Comparison of ENCODE assay signal across 26 mouse cellular contexts in the genomic region with DNA sequence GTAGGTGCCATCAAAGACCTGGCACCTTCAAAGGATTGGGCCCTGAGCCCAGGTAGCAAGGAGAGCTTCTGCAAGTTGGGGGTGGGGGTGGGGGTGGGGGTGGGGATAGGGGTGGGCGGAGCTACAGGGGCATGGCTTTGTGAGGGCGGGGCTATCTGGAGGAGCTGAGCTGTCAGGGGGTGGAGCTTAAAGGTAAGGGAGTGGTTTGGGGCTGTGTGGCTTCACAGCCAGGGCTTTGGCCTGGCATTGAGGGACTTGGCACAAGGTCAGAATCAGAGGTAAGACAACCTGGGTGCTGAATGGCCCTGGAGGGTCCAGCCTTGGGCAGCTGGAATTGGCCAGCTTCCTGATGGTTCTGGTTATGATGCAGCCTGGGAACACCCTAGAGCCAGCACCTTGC. TPM values are rescaled to one million over a fixed set of nuclear protein-coding genes. Genes with fewer than 3 reads are reported as not detected.
DNase-seq lines count a peak whose midpoint lies in the region; ATAC-seq lines count a peak whose summit lies in the region.
"Had no signal": no experiment of that assay in that cellular context is flagged by ENCODE, and none has a peak within 500 bp of the region (broad histone marks: within the 10 kb centered on the region; RNA-seq: fewer than 3 reads in every experiment).

No protein-coding gene starts in this region.

- 58% methylated on average over 2 of the region's 2 CpGs for WGBS in kidney, embryonic 14.5 days
- WGBS in intestine, embryonic 15.5 days, result 39% methylated on average over 2 of the region's 2 CpGs
- 37% methylated on average over 2 of the region's 2 CpGs for WGBS in midbrain, embryonic 15.5 days

- no peaks in the 10 kb centered on the region for H3K36me3 ChIP-seq in kidney, embryonic 14.5 days (ENCODE audit: control insufficient read depth, insufficient read depth, low read length)
- H3K36me3 ChIP-seq in intestine, embryonic 15.5 days, result no peaks in the 10 kb centered on the region
- no peaks in the 10 kb centered on the region for H3K36me3 ChIP-seq in midbrain, embryonic 15.5 days (replicated peaks)
- H3K36me3 ChIP-seq: embryonic facial prominence, embryonic 13.5 days; limb, embryonic 15.5 days; neural tube, embryonic 13.5 days had no signal

- H3K27ac ChIP-seq in kidney, embryonic 14.5 days (ENCODE audit: low read depth, low read length), result no peak overlapping the region
- no peak overlapping the region for H3K27ac ChIP-seq in intestine, embryonic 15.5 days
- no peak overlapping the region for H3K27ac ChIP-seq in midbrain, embryonic 15.5 days
- H3K27ac ChIP-seq: embryonic facial prominence, embryonic 13.5 days; gastrocnemius, adult 2 months; hindbrain, embryonic 14.5 days; limb, embryonic 15.5 days; liver, embryonic 14.5 days; neural tube, embryonic 13.5 days had no signal

- H3K4me3 ChIP-seq in kidney, embryonic 14.5 days (ENCODE audit: low read length), result no peak overlapping the region
- no peak overlapping the region for H3K4me3 ChIP-seq in intestine, embryonic 15.5 days (replicated peaks)
- no peak overlapping the region for H3K4me3 ChIP-seq in midbrain, embryonic 15.5 days
- H3K4me3 ChIP-seq: embryonic facial prominence, embryonic 13.5 days; erythroblast, embryonic 14.5 days; gastrocnemius, adult 2 months; limb, embryonic 15.5 days; myocyte; neural tube, embryonic 13.5 days had no signal

- no peak overlapping the region for H3K9ac ChIP-seq in kidney, embryonic 14.5 days (ENCODE audit: low read depth, low read length)
- no peak overlapping the region for H3K9ac ChIP-seq in intestine, embryonic 15.5 days
- H3K9ac ChIP-seq in midbrain, embryonic 15.5 days, result no peak overlapping the region
- H3K9ac ChIP-seq: embryonic facial prominence, embryonic 13.5 days; hindbrain, embryonic 14.5 days; limb, embryonic 15.5 days; liver, embryonic 14.5 days; lung, embryonic 14.5 days; neural tube, embryonic 13.5 days had no signal

- no peak overlapping the region for H3K4me2 ChIP-seq in kidney, embryonic 14.5 days (replicated peaks; ENCODE audit: low read depth, low read length)
- H3K4me2 ChIP-seq in intestine, embryonic 15.5 days (replicated peaks), result no peak overlapping the region
- H3K4me2 ChIP-seq in midbrain, embryonic 15.5 days, result no peak overlapping the region
- H3K4me2 ChIP-seq: embryonic facial prominence, embryonic 13.5 days; hindbrain, embryonic 14.5 days; limb, embryonic 15.5 days; lung, embryonic 14.5 days; neural tube, embryonic 13.5 days had no signal

- no peaks in the 10 kb centered on the region for H3K4me1 ChIP-seq in kidney, embryonic 14.5 days (ENCODE audit: control insufficient read depth, insufficient read depth, low read length)
- H3K4me1 ChIP-seq in intestine, embryonic 15.5 days (replicated peaks), result no peaks in the 10 kb centered on the region
- no peaks in the 10 kb centered on the region for H3K4me1 ChIP-seq in midbrain, embryonic 15.5 days
- H3K4me1 ChIP-seq: embryonic facial prominence, embryonic 13.5 days; limb, embryonic 15.5 days; neural tube, embryonic 13.5 days had no signal

- no peaks in the 10 kb centered on the region for H3K27me3 ChIP-seq in kidney, embryonic 14.5 days (ENCODE audit: control insufficient read depth, insufficient read depth, low read length)
- no peaks in the 10 kb centered on the region for H3K27me3 ChIP-seq in intestine, embryonic 15.5 days (replicated peaks)
- H3K27me3 ChIP-seq in midbrain, embryonic 15.5 days (replicated peaks), result no peaks in the 10 kb centered on the region
- H3K27me3 ChIP-seq: embryonic facial prominence, embryonic 13.5 days; limb, embryonic 15.5 days; neural tube, embryonic 13.5 days had no signal

- no peak for DNase-seq in kidney, adult 11 months
- DNase-seq in urinary bladder, postnatal 25 days (ENCODE audit: low spot score), result peak; percentile 22
- DNase-seq in urinary bladder, postnatal 4 days (ENCODE audit: low spot score in 2 of 2), result no peak
- no peak for DNase-seq in gastrocnemius, postnatal 14 days
- DNase-seq: cerebellum, adult 8-10 months; cerebellum, postnatal 36 days; embryo, embryonic 11 days; gastrocnemius, adult 2 months; kidney, adult 8-10 months; kidney, postnatal 36 days; lung, embryonic 14.5 days; lung, postnatal 4 days; thymus, adult 18-20 months; thymus, postnatal 36 days had no signal

- 0 out of 2 replicates have a peak, but pooled peaks have one; percentile 32 for ATAC-seq in kidney, embryonic 14.5 days (ENCODE audit: low FRiP score, low TSS enrichment)
- peak; percentile 31; the same call in 1 of the 2 replicates for ATAC-seq in intestine, embryonic 15.5 days
- no peak for ATAC-seq in midbrain, embryonic 15.5 days (replicated peaks)
- ATAC-seq: forebrain, embryonic 14.5 days; midbrain, embryonic 16.5 days had no signal

- no peaks in the 10 kb centered on the region for H3K9me3 ChIP-seq in kidney, embryonic 14.5 days (ENCODE audit: control insufficient read depth, low read length)
- no peaks in the 10 kb centered on the region for H3K9me3 ChIP-seq in intestine, embryonic 15.5 days
- H3K9me3 ChIP-seq in midbrain, embryonic 15.5 days, result no peaks in the 10 kb centered on the region
- H3K9me3 ChIP-seq: embryonic facial prominence, embryonic 13.5 days; limb, embryonic 15.5 days; neural tube, embryonic 13.5 days had no signal

- intact Hi-C loops in gastrocnemius, postnatal 14 days (cut with DNase I; ENCODE audit: low total_unique reads), result no loop called here

RNA-seq across cellular contexts. Expression of a gene that starts 32.0 kb away (rescaled TPM):
- 231 and 315 TPM in 2 replicates for polyA plus RNA-seq in kidney, embryonic 14.5 days (2014; fragmentation: Nextera tagmentation; extraction: Ambion mirVana)
- 66.8 and 77.9 TPM in 2 replicates for polyA plus RNA-seq in intestine, embryonic 15.5 days (2015; fragmentation: Nextera tagmentation; extraction: Ambion mirVana)
- polyA plus RNA-seq in midbrain, embryonic 15.5 days (2015; fragmentation: Nextera tagmentation; extraction: Ambion mirVana), result 39.4 and 40.8 TPM in 2 replicates
- total RNA-seq in gastrocnemius, postnatal 14 days (2021), result 10 to 100 TPM; 12.5 to 31.5 TPM

RNA-seq across cellular contexts. Expression of a gene that starts 56.9 kb away (rescaled TPM):
- polyA plus RNA-seq in kidney, embryonic 14.5 days (2014; fragmentation: Nextera tagmentation; extraction: Ambion mirVana), result 19.2 and 20.3 TPM in 2 replicates
- 24.1 and 25.2 TPM in 2 replicates for polyA plus RNA-seq in intestine, embryonic 15.5 days (2015; fragmentation: Nextera tagmentation; extraction: Ambion mirVana)
- polyA plus RNA-seq in midbrain, embryonic 15.5 days (2015; fragmentation: Nextera tagmentation; extraction: Ambion mirVana), result 32.2 and 33.6 TPM in 2 replicates
- 1 to 10 TPM; 7.6 to 8.5 TPM for total RNA-seq in gastrocnemius, postnatal 14 days (2021)
